Mouse (Mus musculus) frontal cortex, postnatal 36 days (tissue): ENCODE data around the gene Tmem121b.
A peak's percentile ranks its signal among the peaks of the same experiment; 100 is the strongest.

Experiments
- DNase-seq, 2 experiments: peaks; one replicate each; pipeline ENCODE4 v3.0.0; 2022; ENCODE audit warnings: low spot score in 2 of 2

The Tmem121b gene

DNA sequence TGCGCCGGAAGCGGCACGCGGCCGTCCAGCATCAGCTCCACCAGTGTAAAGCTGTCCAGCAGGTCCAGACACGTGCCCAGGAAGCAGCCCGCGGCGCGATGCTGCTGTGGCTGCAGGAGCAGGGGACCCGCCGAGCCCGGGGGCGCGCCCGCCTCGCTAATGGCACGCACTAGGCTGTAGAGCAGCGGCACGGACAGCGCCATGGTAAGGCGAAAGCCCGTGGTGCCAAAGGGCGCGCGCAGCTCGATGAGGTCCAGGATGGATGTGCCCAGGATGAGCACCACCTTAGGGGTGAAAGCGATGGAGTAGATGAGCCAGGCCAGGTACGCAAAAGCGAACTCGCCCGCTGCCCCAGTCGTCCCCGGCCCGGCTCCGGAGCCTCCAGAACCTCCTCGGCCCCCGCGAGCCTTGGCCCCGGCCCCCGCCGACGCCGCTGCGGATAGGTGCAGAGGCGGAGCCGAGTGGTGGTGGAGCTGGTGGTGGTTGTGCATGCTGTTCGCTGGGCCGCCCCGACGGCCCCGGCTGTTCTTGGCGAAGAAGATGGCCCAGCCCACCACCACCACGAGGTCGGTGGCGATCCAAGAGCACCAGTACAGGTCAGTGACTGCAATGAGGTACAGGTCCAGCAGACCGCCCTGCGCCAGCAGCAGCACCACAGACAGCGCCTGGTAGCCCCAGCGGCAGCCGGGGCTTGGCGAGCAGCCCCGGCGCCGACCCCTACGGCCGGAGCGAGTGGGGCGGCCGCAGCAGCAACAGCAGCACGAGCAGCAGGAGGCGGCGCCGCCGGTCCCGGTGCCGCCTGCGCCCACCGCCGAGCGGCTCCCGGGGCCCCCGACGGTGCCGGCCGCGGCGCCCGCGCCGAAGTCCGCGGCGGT is 871 bp downstream of the Tmem121b start:
- no peak for DNase-seq

GRCm38 (mm10) chr6:120491862-120492498 is 1.6 kb downstream of the Tmem121b start:
- DNase-seq: no peak

- DNase-seq: no peak
Measured at GRCm38 (mm10) chr6:120491064-120491463, 2.5 kb downstream of the Tmem121b start.

DNA sequence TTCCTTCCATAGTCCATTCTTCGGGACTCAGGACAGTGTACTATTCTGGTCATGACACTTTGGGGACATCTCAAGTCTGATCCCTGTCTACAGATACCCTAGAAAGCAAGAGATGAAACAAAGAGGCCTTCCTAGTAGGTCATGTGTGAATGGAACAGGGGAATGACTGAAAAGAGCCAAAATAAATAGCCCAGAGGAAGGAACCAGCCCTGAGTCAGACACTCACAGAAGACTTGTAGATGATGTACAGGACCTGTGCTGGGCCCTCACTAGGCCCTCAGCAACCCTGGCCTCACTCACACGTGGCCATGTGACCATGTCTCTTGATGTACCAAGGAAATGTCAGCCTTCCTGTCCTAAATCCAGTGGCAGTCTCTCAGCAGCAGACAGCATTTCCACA is 4.1 kb downstream of the Tmem121b start:
- no peak for DNase-seq

- peak in 1 of 2 experiments; percentile 60 for DNase-seq
Measured at GRCm38 (mm10) chr6:120488647-120489046, 5.0 kb downstream of the Tmem121b start.

GRCm38 (mm10) chr6:120486051-120486510 is 7.5 kb downstream of the Tmem121b start:
- no peak for DNase-seq

GRCm38 (mm10) chr6:120485038-120485437 is 8.6 kb downstream of the Tmem121b start:
- DNase-seq: no peak

GRCm38 (mm10) chr6:120483211-120483626 is 10.4 kb downstream of the Tmem121b start:
- DNase-seq: peak; percentile 77 to 90

- no peak for DNase-seq
Measured at GRCm38 (mm10) chr6:120482756-120483155, 10.9 kb downstream of the Tmem121b start.

DNA sequence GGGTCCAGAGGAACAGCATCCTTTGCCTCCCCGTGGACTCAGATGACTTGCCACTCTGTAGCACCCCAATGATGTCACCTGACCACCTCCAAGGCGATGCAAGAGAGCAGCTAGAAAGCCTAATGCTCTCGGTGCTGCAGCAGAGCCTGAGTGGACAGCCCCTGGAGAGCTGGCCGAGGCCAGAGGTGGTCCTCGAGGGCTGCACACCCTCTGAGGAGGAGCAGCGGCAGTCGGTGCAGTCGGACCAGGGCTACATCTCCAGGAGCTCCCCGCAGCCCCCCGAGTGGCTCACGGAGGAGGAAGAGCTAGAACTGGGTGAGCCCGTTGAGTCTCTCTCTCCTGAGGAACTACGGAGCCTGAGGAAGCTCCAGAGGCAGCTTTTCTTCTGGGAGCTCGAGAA is 11.6 kb downstream of the Tmem121b start:
- no peak for DNase-seq

GRCm38 (mm10) chr6:120481538-120481937 is 12.1 kb downstream of the Tmem121b start:
- peak in 1 of 2 experiments; percentile 68 for DNase-seq

DNA sequence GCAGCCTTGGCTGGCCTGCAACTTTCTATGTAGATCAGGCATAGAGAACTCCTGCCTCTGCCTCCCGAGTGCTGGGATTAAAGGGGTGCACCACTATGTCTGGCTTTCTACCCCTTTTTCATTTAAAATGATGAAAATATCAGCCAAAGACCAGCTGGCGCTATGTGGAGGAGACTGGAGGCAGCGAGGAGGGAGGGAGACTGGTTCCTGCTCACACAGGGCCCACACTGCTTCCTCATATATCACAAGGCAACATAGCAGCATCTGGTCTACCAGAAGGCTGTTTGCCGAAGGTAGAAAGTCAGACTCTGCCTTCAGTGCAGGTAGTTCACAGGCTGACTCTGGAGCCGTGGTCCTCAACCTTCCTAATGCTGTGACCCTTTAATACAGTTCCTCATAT is 13.2 kb downstream of the Tmem121b start:
- DNase-seq: peak in 1 of 2 experiments; percentile 85

GRCm38 (mm10) chr6:120479302-120479701 is 14.3 kb downstream of the Tmem121b start:
- DNase-seq: no peak

GRCm38 (mm10) chr6:120475288-120475687 is 18.3 kb downstream of the Tmem121b start:
- no peak for DNase-seq

DNA sequence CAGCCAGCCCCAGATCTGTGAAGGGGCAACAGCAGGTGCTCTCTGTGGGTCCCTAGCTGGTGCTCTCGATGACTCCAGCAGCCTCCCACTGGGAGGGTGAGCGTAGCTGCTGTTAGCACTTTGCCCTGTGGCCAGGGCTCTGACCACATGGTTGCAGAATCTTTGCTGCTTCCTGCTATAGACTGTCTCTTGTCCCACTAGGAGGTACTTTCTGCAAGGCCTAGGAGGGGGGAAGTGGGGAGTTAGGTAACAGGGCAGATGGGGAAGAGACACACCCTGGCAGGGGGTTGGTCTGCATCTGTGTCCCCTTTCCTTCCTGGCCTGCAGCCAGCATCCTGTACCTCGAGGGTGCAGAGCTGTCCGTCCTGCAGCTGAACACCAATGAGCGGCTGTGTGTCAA is 20.2 kb downstream of the Tmem121b start:
- no peak for DNase-seq

DNA sequence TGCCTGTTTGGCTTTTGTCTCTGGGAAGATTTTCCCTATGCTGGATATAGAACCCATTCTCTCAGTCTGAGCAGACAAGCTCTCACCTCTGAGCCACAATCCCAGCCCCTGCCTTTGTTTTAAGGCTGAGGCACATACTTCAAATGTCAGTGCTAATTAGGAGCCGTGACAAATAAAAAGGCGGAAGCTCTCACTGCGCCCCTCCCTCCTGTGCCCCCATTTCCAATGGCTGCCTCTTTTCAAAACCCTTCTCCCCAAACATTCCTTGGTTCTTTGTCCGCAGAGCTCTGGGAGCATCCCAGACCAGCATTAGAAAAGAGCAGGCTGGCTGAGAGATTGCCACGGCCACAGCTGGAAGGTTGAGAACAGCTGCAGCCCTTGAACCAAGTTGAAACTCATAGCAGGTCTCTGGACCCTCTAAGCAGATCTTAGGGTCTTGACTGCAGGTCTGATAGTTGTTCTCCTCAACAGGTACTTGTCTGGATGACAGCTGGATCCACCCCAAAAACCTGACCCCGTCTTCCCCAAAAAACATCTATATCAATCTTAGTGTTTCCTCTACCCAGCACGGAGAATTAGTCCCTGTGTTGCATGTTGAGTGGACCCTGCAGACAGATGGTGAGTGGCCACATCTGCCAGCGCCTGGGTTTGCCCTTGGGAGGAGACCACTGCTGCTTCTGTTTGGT is 21.0 kb downstream of the Tmem121b start:
- no peak for DNase-seq

GRCm38 (mm10) chr6:120471991-120472441 is 21.6 kb downstream of the Tmem121b start:
- peak in 1 of 2 experiments; percentile 59 for DNase-seq

DNA sequence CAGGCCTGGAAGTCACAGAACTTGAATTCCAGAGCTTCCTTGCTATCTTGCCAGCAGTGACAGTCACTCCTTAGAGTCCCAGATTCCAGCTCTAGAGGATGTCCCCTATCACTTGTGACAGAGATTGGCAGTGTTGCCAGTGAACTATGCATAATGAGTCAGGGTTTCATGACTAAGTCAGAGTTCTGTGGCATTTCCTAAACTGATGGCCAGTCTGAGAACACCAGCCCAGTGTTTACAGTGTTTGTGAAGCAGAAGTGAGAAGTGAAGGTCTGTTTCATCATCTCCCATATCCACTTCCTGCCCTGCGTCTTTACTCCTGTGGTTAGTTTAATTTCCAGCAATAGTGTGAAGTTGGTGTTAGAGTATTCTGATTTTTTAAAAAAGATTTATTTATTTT is 22.9 kb downstream of the Tmem121b start:
- DNase-seq: no peak

DNA sequence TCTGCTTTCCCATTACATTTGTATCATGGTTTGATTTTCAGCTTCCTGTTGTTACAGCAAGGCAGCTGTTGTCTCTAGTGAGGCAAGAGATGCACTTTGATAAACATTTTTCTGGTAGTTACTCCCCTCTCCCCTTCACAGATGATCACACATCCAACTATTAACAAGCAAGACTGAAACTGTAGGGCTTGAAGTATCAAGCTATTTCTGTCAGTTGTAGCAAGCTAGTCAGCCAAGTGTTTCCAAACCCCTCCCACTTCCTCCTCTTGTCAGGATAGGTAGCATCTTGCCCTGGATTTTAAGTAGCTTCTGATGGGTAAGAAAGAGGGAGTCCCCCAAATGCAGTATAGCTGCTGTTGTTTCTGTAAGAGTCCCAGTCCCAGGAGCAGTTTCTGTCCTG is 23.8 kb downstream of the Tmem121b start:
- no peak for DNase-seq

DNA sequence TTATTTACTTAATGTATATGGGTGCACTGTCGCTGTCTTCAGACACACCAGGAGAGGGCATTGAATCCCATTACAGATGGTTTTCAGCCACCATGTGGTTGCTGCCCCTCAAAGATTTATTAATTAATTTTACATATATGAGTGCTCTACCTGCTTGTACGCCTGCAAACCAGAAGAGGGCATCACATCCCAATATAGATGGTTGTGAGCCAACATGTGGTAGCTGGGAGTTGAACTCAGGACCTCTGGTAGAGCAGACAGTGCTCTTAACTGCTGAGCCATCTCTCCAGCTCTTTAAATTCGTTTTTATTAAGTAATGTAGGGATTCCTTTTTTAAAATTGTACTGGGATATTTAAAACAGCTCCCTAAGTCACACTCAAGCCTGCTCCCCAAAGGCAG is 24.3 kb downstream of the Tmem121b start:
- no peak for DNase-seq

DNA sequence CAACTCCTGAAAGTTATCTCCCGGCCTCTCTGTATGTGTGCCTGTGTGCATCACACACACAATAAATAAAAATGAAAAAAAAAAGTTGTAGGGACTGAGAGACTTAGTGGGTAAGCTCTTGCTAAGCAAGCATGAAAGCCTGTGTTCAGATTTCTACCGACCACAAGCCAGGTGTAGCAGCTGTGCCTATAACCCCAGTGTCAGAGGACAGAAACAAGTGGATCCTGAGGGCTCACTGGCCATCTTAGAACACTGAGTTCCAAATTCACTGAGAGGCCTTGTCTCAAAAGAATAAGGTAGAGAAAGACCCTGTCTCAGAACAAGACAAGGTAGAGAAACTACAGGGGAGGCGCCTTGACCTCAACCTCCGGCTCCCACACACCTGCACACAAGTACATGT is 25.3 kb downstream of the Tmem121b start:
- DNase-seq: no peak

DNA sequence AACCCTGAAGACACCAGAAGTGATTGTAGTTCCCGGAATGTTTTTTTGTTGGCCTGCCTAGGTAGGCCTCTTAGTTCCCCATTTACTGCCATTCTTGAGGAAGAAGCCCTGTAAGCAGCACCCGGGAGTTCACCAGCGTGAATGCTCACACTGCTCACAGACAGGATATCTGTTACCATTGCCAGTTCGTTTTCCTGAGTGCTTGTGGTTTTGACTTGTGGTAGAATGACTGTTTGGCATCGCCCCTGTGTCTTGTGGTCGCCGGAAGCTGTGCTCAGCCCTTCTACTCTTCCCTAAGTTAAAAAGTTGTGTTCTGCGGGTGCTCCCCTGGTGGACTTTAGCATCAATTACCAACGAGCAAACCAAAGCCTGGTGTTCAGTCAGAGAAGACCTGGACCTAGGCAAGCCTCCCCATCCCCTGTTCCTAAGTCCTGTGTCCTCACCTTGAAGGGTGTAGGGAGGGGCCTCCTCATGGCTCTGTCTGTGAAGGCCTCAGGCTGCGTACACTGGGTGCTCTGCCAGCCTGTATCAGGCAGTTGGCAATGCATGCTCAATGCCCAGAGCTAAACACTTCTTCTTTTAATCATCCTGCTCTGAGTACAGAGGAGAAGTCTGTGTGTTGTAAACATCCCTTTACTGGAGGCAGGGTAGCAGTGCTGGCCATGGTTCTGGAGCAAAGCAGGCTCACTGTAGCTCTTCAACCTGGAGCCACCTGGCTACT is 26.8 kb downstream of the Tmem121b start:
- DNase-seq: no peak
